ENCODE assay signal across 35 mouse cellular contexts in the genomic region with DNA sequence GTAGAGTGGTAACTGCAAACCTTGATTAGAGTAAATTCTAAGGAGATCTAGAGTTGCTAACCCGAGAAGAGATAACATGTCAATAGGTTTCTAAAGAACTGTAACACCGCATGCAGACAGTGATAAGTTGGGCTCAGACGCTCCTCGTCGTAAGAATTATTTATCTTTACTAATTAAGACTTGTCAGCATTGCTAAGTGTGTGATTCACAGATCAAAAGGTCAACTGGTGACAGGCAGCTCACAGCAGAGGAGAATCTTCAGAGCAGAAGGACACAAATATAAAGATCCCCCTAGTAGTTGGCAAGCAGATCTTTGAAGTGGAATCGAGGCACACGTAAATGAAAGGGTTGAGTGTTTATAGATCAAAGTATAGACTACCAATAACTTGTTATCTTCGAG. TPM values are rescaled to one million over a fixed set of nuclear protein-coding genes. Genes with fewer than 3 reads are reported as not detected.
"Had no signal": no experiment of that assay in that cellular context is flagged by ENCODE, and none has a peak within 500 bp of the region (broad histone marks: within the 10 kb centered on the region; RNA-seq: fewer than 3 reads in every experiment).

No protein-coding gene starts in this region.

- H3K4me3 ChIP-seq: heart, embryonic 10.5 days; heart, embryonic 12.5 days; heart, embryonic 13.5 days; heart, embryonic 15.5 days; hindbrain, embryonic 10.5 days; hindbrain, embryonic 12.5 days; hindbrain, embryonic 13.5 days; hindbrain, embryonic 15.5 days; intestine, embryonic 15.5 days; kidney, embryonic 15.5 days; layer of hippocampus, adult 2 months had no signal

- H3K9me3 ChIP-seq: heart, embryonic 10.5 days; heart, embryonic 13.5 days; heart, embryonic 15.5 days; hindbrain, embryonic 10.5 days; hindbrain, embryonic 12.5 days; hindbrain, embryonic 13.5 days; hindbrain, embryonic 15.5 days; intestine, embryonic 15.5 days; kidney, embryonic 15.5 days had no signal

- H3K9ac ChIP-seq: heart, embryonic 12.5 days; heart, embryonic 13.5 days; heart, embryonic 15.5 days; hindbrain, embryonic 12.5 days; hindbrain, embryonic 13.5 days; hindbrain, embryonic 14.5 days; hindbrain, embryonic 15.5 days; intestine, embryonic 15.5 days; kidney, embryonic 15.5 days had no signal

- H3K4me1 ChIP-seq: heart, embryonic 10.5 days; heart, embryonic 12.5 days; heart, embryonic 13.5 days; heart, embryonic 15.5 days; hindbrain, embryonic 10.5 days; hindbrain, embryonic 12.5 days; hindbrain, embryonic 13.5 days; hindbrain, embryonic 15.5 days; intestine, embryonic 15.5 days; kidney, embryonic 15.5 days had no signal

- H3K36me3 ChIP-seq: heart, embryonic 10.5 days; heart, embryonic 12.5 days; heart, embryonic 13.5 days; heart, embryonic 15.5 days; hindbrain, embryonic 10.5 days; hindbrain, embryonic 12.5 days; hindbrain, embryonic 13.5 days; hindbrain, embryonic 15.5 days; intestine, embryonic 15.5 days; kidney, embryonic 15.5 days had no signal

- H3K4me2 ChIP-seq: heart, embryonic 11.5 days; heart, embryonic 12.5 days; heart, embryonic 13.5 days; heart, embryonic 15.5 days; hindbrain, embryonic 12.5 days; hindbrain, embryonic 13.5 days; hindbrain, embryonic 14.5 days; hindbrain, embryonic 15.5 days; intestine, embryonic 15.5 days; kidney, embryonic 15.5 days had no signal

- H3K27me3 ChIP-seq: hindbrain, embryonic 12.5 days; hindbrain, embryonic 13.5 days; hindbrain, embryonic 15.5 days; intestine, embryonic 15.5 days; kidney, embryonic 15.5 days had no signal

- DNase-seq: heart, postnatal 10 days; heart, postnatal 14 days; heart, postnatal 36 days; heart, postnatal 4 days; kidney, adult 11 months; kidney, adult 18-20 months; kidney, adult 2 months; kidney, adult 8-10 months; kidney, adult 9 months; kidney, postnatal 10 days; kidney, postnatal 14 days; kidney, postnatal 25 days; kidney, postnatal 36 days; kidney, postnatal 4 days; layer of hippocampus, adult 9-11 months; layer of hippocampus, postnatal 36 days had no signal

- H3K27ac ChIP-seq: heart, embryonic 10.5 days; heart, embryonic 13.5 days; heart, embryonic 15.5 days; hindbrain, embryonic 10.5 days; hindbrain, embryonic 12.5 days; hindbrain, embryonic 13.5 days; hindbrain, embryonic 14.5 days; hindbrain, embryonic 15.5 days; hindbrain, postnatal 0 days; intestine, embryonic 15.5 days; kidney, embryonic 15.5 days; kidney, postnatal 0 days; layer of hippocampus, adult 2 months had no signal

- ATAC-seq: hindbrain, embryonic 16.5 days; hindbrain, postnatal 0 days; inflammation-experienced regulatory T-cells, adult 6 months; intestine, embryonic 15.5 days; intestine, embryonic 16.5 days; intestine, postnatal 0 days had no signal

RNA-seq across cellular contexts. Expression of gene Cachd1, which starts 20.8 kb away (rescaled TPM):
- polyA plus RNA-seq: inflammation-experienced regulatory T-cells, adult 6 months had no signal
